Mouse (Mus musculus) hindbrain, embryonic 16.5 days (tissue): Measurements from ENCODE around the gene Myh7b. TPM values are rescaled to one million over a fixed set of nuclear protein-coding genes. Genes with fewer than 3 reads are reported as not detected.

Experiments used
- ATAC-seq: fragments of 200-750 bp; cut with Nextera tagmentation; 2 replicates; pipeline ENCODE4 v1.8.0; 2017; ENCODE audit warnings: moderate TSS enrichment, moderate library complexity
- H3K27ac ChIP-seq: fragments of 300-500 bp; sonication (generic); 2 replicates; pipeline ENCODE4 v1.5.1; 2014; ENCODE audit warnings: low read depth, mild to moderate bottlenecking, control low read depth, low read length, moderate library complexity
- H3K27me3 ChIP-seq: fragments of 300-500 bp; sonication (generic); replicated peaks from 2 replicates; pipeline ENCODE4 v1.6.1; 2014; ENCODE audit warnings: low read length; ENCODE audit not compliant: control insufficient read depth, insufficient read depth
- H3K36me3 ChIP-seq: fragments of 300-500 bp; sonication (generic); 2 replicates; pipeline ENCODE4 v1.6.1; 2014; ENCODE audit warnings: mild to moderate bottlenecking, low read length, moderate library complexity, mixed read lengths; ENCODE audit not compliant: control insufficient read depth, insufficient read depth
- H3K4me1 ChIP-seq: fragments of 300-500 bp; sonication (generic); 2 replicates; pipeline ENCODE4 v1.6.1; 2014; ENCODE audit warnings: low read depth, low read length; ENCODE audit not compliant: control insufficient read depth, insufficient read depth
- H3K4me2 ChIP-seq: fragments of 300-500 bp; sonication (generic); 2 replicates; pipeline ENCODE4 v1.6.1; 2014; ENCODE audit warnings: mild to moderate bottlenecking, low read length, control low read depth, moderate library complexity
- H3K4me3 ChIP-seq: fragments of 300-500 bp; sonication (generic); 2 replicates; pipeline ENCODE4 v1.5.1; 2014; ENCODE audit warnings: mild to moderate bottlenecking, low read length, control low read depth, moderate library complexity
- H3K9ac ChIP-seq: fragments of 300-500 bp; sonication (generic); 2 replicates; pipeline ENCODE4 v1.6.1; 2014; ENCODE audit warnings: low read depth, mild to moderate bottlenecking, control low read depth, low read length, moderate library complexity
- H3K9me3 ChIP-seq: fragments of 300-500 bp; sonication (generic); 2 replicates; pipeline ENCODE4 v1.6.1; 2014; ENCODE audit warnings: mild to moderate bottlenecking, low read length, moderate library complexity; ENCODE audit not compliant: control insufficient read depth
- WGBS: fragments of 180-500 bp; shearing (Covaris S2); extraction: QIAGEN DNeasy Blood & Tissue Kit; methylation state at CpG from one replicate; pipeline ENCODE4 v1.1.7; 2014; 5-methylcytosine and 5-hydroxymethylcytosine counted together
- polyA plus RNA-seq: library from polyadenylated mRNA; unstranded; fragments of >200 nt; fragmentation: Nextera tagmentation; extraction: Ambion mirVana; gene quantifications from 2 replicates; pipeline ENCODE4 v1.2.1, GENCODE M21; 2015

Myh7b gene
- polyA plus RNA-seq, 1 experiment from 2014 or later = 1.7 TPM

DNA sequence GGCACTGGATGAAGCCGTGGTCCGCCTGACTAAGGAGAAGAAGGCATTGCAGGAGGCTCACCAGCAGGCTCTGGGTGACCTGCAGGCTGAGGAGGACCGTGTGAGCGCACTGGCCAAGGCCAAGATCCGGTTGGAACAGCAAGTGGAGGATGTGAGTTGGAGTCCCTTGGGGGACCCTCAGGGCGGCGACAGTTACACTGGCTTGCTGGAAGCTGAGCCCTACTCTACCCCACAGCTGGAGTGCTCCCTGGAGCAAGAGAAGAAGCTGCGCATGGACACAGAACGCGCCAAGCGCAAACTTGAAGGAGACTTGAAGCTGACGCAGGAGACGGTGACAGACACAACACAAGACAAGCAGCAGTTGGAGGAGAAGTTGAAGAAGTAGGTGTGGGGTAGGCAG is 17.5 kb downstream of the Myh7b start:
- peaks cover 8% of the 10 kb centered on the region; the same call in 1 of the 2 replicates for H3K36me3 ChIP-seq
- H3K4me3 ChIP-seq = no peak overlapping the region
- no peaks in the 10 kb centered on the region for H3K9me3 ChIP-seq
- no peak overlapping the region; the same call in 1 of the 2 replicates for H3K9ac ChIP-seq
- H3K27me3 ChIP-seq = peaks cover 23% of the 10 kb centered on the region
- 77% methylated on average over 13 of the region's 13 CpGs for WGBS
- no peak overlapping the region; the same call in 1 of the 2 replicates for H3K4me2 ChIP-seq
- peaks cover 21% of the 10 kb centered on the region for H3K4me1 ChIP-seq
- H3K27ac ChIP-seq = no peak overlapping the region
- ATAC-seq = no peak

DNA sequence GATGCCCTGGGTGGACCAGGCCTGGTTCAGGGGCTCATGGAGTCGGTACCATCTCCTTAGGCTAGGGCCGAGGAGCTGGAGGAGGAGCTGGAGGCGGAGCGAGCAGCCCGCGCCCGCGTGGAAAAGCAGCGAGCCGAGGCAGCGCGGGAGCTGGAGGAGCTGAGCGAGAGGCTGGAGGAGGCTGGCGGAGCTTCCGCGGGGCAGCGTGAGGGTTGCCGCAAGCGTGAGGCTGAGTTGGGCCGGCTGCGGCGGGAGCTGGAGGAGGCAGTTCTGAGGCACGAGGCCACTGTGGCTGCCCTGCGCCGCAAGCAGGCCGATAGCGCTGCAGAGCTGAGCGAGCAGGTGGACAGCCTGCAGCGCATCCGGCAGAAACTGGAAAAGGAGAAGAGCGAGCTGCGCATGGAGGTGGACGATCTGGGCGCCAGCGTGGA is 18.2 kb downstream of the Myh7b start:
- H3K27me3 ChIP-seq = peaks cover 27% of the 10 kb centered on the region
- ATAC-seq = peak; percentile 72
- 1% methylated on average over 35 of the region's 35 CpGs for WGBS
- peak overlapping the region; percentile 46 for H3K4me3 ChIP-seq
- no peaks in the 10 kb centered on the region for H3K9me3 ChIP-seq
- H3K36me3 ChIP-seq = peaks cover 15% of the 10 kb centered on the region
- peak overlapping the region; percentile 68 for H3K9ac ChIP-seq
- H3K27ac ChIP-seq = peak overlapping the region; percentile 25; the same call in 1 of the 2 replicates
- H3K4me2 ChIP-seq = peak overlapping the region; percentile 92
- peaks cover 21% of the 10 kb centered on the region for H3K4me1 ChIP-seq

DNA sequence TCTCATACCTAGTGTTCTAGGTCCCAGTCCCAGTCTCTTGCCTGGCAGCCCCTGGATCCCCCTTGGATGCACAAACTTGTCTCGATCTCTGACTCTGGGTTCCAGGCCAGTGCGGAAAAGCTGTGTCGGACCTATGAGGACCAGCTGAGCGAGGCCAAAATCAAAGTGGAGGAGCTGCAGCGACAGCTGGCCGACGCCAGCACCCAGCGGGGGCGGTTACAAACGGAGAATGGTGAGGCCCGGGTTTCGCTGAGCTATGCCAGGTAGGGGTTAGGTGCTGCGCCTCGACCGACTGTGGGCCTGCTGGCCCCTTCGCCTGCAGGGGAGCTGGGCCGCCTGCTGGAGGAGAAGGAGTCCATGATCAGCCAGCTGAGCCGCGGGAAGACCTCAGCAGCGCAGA is 19.1 kb downstream of the Myh7b start:
- Histone ChIP-seq H3K27ac (no peak overlapping the region), H3K9me3 (no peaks in the 10 kb centered on the region), H3K27me3 (peaks cover 28% of the 10 kb centered on the region), H3K36me3 (peaks cover 24% of the 10 kb centered on the region), H3K4me2 (no peak overlapping the region), H3K4me3 (no peak overlapping the region), H3K9ac (peak overlapping the region; percentile 42), H3K4me1 (peaks cover 21% of the 10 kb centered on the region)
- 34% methylated on average over 20 of the region's 20 CpGs for WGBS
- ATAC-seq = no peak

DNA sequence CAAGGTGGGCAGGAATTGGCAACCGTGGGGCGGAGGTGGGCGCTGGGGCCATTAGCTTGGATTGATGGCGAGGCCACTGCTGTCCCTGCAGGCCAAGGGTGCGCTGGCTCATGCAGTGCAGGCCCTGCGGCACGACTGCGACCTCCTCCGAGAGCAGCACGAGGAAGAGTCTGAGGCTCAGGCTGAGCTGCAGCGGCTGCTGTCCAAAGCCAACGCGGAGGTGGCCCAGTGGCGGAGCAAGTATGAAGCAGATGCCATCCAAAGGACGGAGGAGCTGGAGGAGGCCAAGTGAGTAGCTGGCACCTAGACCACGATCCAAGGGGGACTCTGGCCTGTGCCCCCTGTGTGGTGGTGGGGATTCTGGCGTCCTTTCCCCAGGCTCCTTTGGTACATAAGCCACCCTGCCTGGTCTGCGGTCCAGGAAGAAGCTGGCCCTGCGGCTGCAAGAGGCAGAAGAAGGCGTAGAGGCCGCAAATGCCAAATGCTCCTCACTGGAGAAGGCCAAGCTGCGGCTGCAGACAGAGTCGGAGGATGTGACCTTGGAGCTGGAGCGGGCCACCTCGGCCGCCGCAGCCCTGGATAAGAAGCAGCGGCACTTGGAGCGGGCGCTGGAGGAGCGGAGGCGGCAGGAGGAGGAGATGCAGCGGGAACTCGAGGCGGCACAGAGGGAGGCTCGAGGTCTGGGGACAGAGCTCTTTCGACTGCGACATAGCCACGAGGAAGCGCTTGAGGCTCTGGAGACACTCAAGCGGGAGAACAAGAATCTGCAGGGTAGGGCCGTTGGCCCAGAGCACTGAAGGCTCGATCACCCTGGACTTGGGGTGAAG is 19.8 kb downstream of the Myh7b start:
- peaks cover 30% of the 10 kb centered on the region for H3K36me3 ChIP-seq
- no peak overlapping the region for H3K27ac ChIP-seq
- no peak overlapping the region for H3K4me2 ChIP-seq
- H3K27me3 ChIP-seq = peaks cover 29% of the 10 kb centered on the region
- no peak for ATAC-seq
- WGBS = 26% methylated on average over 43 of the region's 43 CpGs
- H3K4me1 ChIP-seq = peaks cover 21% of the 10 kb centered on the region
- H3K9me3 ChIP-seq = no peaks in the 10 kb centered on the region
- no peak overlapping the region for H3K4me3 ChIP-seq
- peak overlapping the region; percentile 42 for H3K9ac ChIP-seq

DNA sequence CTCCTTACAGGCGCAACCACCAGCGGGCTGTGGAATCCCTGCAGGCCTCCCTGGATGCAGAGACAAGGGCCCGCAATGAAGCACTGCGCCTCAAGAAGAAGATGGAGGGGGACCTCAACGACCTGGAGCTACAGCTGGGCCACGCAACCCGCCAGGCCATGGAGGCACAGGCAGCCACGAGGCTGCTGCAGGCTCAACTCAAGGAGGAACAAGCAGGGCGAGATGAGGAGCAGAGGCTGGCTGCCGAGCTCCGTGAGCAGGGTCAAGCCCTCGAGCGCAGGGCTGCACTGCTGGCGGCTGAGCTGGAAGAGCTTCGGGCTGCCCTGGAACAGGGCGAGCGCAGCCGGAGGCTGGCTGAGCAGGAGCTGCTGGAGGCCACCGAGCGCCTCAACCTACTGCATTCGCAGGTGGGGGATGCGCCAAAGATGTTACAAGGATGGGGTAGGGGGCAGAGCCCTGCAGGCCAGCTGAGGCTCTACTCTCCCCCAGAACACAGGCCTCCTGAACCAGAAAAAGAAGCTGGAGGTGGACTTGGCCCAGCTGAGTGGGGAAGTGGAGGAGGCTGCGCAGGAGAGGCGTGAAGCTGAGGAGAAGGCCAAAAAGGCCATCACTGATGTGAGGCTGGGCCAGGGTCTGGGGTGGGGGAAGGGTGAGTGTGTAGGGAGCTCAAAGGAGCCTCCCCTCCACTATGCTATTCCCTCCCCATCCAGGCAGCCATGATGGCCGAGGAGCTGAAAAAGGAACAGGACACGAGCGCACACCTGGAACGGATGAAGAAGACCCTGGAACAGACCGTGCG is 21.3 kb downstream of the Myh7b start:
- no peak for ATAC-seq
- Histone ChIP-seq H3K27ac (no peak overlapping the region), H3K4me3 (no peak overlapping the region), H3K4me2 (no peak overlapping the region), H3K36me3 (peaks cover 36% of the 10 kb centered on the region), H3K9ac (no peak overlapping the region), H3K9me3 (no peaks in the 10 kb centered on the region), H3K4me1 (peaks cover 21% of the 10 kb centered on the region), H3K27me3 (peaks cover 29% of the 10 kb centered on the region)
- WGBS = 65% methylated on average over 30 of the region's 30 CpGs

DNA sequence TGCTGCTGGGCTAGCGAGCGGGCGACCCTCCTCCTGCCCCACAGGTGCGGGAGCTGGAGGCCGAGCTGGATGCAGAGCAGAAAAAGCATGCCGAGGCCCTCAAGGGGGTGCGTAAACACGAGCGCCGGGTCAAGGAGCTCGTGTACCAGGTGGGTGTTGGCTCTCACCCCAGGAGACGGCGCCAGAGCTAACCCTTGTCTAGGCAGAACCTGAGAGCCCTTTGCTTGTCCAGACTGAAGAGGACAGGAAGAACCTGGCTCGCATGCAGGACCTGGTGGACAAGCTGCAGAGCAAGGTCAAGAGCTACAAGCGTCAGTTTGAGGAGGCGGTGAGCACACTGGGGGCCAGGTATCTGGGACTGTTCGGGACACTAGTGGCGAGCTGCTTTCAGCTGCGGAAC is 22.1 kb downstream of the Myh7b start:
- peaks cover 44% of the 10 kb centered on the region for H3K36me3 ChIP-seq
- no peak for ATAC-seq
- WGBS = 67% methylated on average over 19 of the region's 19 CpGs
- H3K9ac ChIP-seq = no peak overlapping the region
- no peaks in the 10 kb centered on the region for H3K9me3 ChIP-seq
- no peak overlapping the region for H3K4me2 ChIP-seq
- H3K27me3 ChIP-seq = peaks cover 25% of the 10 kb centered on the region
- H3K4me3 ChIP-seq = no peak overlapping the region
- no peak overlapping the region for H3K27ac ChIP-seq
- peaks cover 21% of the 10 kb centered on the region for H3K4me1 ChIP-seq

DNA sequence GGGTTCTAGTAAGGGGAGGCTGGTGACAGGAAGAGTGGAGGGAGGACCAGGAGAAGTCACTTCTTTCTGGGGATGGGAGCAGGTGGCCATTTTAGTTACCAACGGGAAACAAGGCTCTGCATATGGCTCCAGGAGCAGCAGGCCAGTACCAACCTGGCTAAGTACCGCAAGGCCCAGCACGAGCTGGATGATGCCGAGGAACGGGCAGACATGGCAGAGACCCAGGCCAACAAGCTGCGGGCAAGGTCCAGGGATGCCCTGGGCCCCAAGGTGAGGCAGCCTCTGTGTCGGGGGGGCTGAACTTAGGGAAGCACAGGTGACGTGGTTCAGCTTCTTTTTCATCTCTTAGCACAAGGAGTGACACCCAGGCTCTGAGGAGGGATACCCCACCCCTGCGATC is 22.7 kb downstream of the Myh7b start:
- no peak for ATAC-seq
- Histone ChIP-seq H3K36me3 (peaks cover 44% of the 10 kb centered on the region), H3K4me1 (peaks cover 21% of the 10 kb centered on the region), H3K4me3 (no peak overlapping the region), H3K4me2 (no peak overlapping the region), H3K9me3 (no peaks in the 10 kb centered on the region), H3K9ac (no peak overlapping the region), H3K27me3 (peaks cover 25% of the 10 kb centered on the region), H3K27ac (no peak overlapping the region)
- WGBS = 92% methylated on average over 9 of the region's 9 CpGs

DNA sequence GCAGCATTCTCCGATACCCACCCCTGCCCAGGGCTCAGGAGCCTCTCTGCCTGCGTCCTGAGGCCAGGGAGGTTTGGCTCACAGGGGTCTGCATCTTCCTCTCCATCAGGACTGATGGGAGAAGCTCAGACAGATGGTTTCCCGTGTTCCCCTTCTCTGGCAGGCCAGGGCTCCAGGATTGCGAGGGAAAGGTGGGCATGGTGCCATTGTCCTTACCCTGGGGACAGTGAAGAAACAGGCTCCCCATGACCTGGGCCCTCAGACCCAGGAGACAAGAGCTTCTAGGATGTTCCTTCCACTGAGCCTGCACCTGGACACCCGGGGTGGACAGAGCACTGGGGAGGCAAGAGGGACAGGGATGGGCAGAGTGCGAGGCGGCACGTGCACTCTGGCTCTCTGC is 23.6 kb downstream of the Myh7b start:
- Histone ChIP-seq H3K9me3 (no peaks in the 10 kb centered on the region), H3K9ac (no peak overlapping the region), H3K4me3 (no peak overlapping the region), H3K36me3 (peaks cover 51% of the 10 kb centered on the region), H3K27ac (no peak overlapping the region), H3K4me2 (no peak overlapping the region), H3K27me3 (peaks cover 25% of the 10 kb centered on the region), H3K4me1 (peaks cover 12% of the 10 kb centered on the region; the same call in 1 of the 2 replicates)
- ATAC-seq = no peak
- 91% methylated on average over 8 of the region's 8 CpGs for WGBS

DNA sequence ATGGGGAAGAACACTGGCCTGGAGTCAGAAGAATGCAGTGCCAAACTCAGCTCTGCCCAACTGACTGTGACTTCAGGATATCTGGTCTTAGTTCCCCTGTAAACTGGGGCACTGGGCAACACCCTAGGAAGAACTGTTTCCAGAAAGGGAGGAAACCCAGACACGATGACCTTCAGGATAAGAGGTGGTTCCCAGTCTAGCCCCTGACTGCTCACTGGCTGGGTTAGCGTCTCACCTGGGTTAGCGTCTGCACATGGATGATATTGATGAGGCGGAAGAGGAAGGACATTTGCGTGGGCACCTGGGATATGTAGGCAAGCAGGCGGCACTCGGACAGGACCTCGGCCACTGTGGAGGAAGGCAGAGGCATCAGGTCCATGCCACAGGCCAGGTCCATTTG is 24.9 kb downstream of the Myh7b start:
- Histone ChIP-seq H3K27ac (no peak overlapping the region), H3K4me2 (no peak overlapping the region), H3K9me3 (no peaks in the 10 kb centered on the region), H3K4me1 (peaks cover 3% of the 10 kb centered on the region), H3K27me3 (peaks cover 25% of the 10 kb centered on the region), H3K4me3 (no peak overlapping the region), H3K9ac (no peak overlapping the region), H3K36me3 (peaks cover 63% of the 10 kb centered on the region)
- no peak for ATAC-seq
- 94% methylated on average over 8 of the region's 8 CpGs for WGBS
